Mouse (Mus musculus) megakaryocyte, embryonic 14.5 days (primary cell): ENCODE results near the gene Zfp750. TPM values are rescaled to one million over a fixed set of nuclear protein-coding genes. Genes with fewer than 3 reads are reported as not detected.

Experiments used
- H3K27me3 ChIP-seq: replicated peaks from 2 replicates; pipeline ENCODE3; 2012; ENCODE audit warnings: inconsistent platforms
- H3K36me3 ChIP-seq: replicated peaks from 2 replicates; pipeline ENCODE3; 2012; ENCODE audit warnings: low read length, inconsistent platforms, mixed read lengths
- H3K4me1 ChIP-seq: 2 replicates; pipeline ENCODE4 v1.6.1; 2012; ENCODE audit warnings: inconsistent platforms
- H3K4me3 ChIP-seq: replicated peaks from 2 replicates; pipeline ENCODE3; 2012; ENCODE audit warnings: moderate library complexity, mild to moderate bottlenecking, inconsistent platforms
- H3K9me3 ChIP-seq: 2 replicates; pipeline ENCODE4 v1.6.1; 2012; ENCODE audit warnings: inconsistent platforms
- FLI1 ChIP-seq: IDR thresholded peaks from 2 replicates; pipeline ENCODE4 v1.6.1; 2012; ENCODE audit warnings: low read length, inconsistent platforms, mixed read lengths
- GATA1 ChIP-seq: IDR thresholded peaks from 3 replicates; pipeline ENCODE4 v1.6.1; 2012; ENCODE audit warnings: mixed read lengths, low read length, inconsistent platforms, borderline replicate concordance
- polyA plus RNA-seq: library from polyadenylated mRNA; stranded (reverse); fragments of >175 nt; gene quantifications from 2 replicates; pipeline ENCODE4 v1.2.3, GENCODE M21; 2012; ENCODE audit warnings: low replicate concordance; ENCODE audit not compliant: insufficient read depth

The Zfp750 gene
- polyA plus RNA-seq, 1 experiment, result 0.09 TPM

GRCm38 (mm10) chr11:121543287-121543856, 24.2 kb upstream of the Zfp750 start:
- Histone ChIP-seq H3K9me3 (no peaks in the 10 kb centered on the region), H3K4me3 (no peak overlapping the region), H3K36me3 (peaks cover 53% of the 10 kb centered on the region), H3K4me1 (peaks cover 67% of the 10 kb centered on the region), H3K27me3 (no peaks in the 10 kb centered on the region)
- TF ChIP-seq GATA1 (no peak), FLI1 (no peak)

- Histone ChIP-seq H3K4me3 (no peak overlapping the region), H3K27me3 (no peaks in the 10 kb centered on the region), H3K4me1 (peaks cover 61% of the 10 kb centered on the region), H3K9me3 (no peaks in the 10 kb centered on the region), H3K36me3 (peaks cover 53% of the 10 kb centered on the region)
- no peak for TF ChIP-seq GATA1
- no peak for TF ChIP-seq FLI1
Observed at GRCm38 (mm10) chr11:121542471-121542870, 23.3 kb upstream of the Zfp750 start.

GRCm38 (mm10) chr11:121536528-121536927, 17.4 kb upstream of the Zfp750 start:
- Histone ChIP-seq H3K4me1 (peaks cover 75% of the 10 kb centered on the region), H3K9me3 (no peaks in the 10 kb centered on the region), H3K4me3 (no peak overlapping the region), H3K27me3 (no peaks in the 10 kb centered on the region), H3K36me3 (peaks cover 47% of the 10 kb centered on the region)
- no peak for TF ChIP-seq FLI1
- TF ChIP-seq GATA1, result no peak

- Histone ChIP-seq H3K9me3 (no peaks in the 10 kb centered on the region), H3K4me3 (peak overlapping the region; percentile 64), H3K36me3 (peaks cover 47% of the 10 kb centered on the region), H3K27me3 (no peaks in the 10 kb centered on the region), H3K4me1 (peaks cover 75% of the 10 kb centered on the region)
- no peak for TF ChIP-seq GATA1
- no peak for TF ChIP-seq FLI1
Observed at GRCm38 (mm10) chr11:121529747-121530146, 10.6 kb upstream of the Zfp750 start.

- Histone ChIP-seq H3K27me3 (no peaks in the 10 kb centered on the region), H3K36me3 (peaks cover 26% of the 10 kb centered on the region), H3K9me3 (no peaks in the 10 kb centered on the region), H3K4me1 (peaks cover 72% of the 10 kb centered on the region), H3K4me3 (no peak overlapping the region)
- TF ChIP-seq GATA1 (no peak), FLI1 (no peak)
Observed at GRCm38 (mm10) chr11:121524191-121524590, 5.1 kb upstream of the Zfp750 start.

- Histone ChIP-seq H3K9me3 (no peaks in the 10 kb centered on the region), H3K27me3 (no peaks in the 10 kb centered on the region), H3K4me3 (peak overlapping the region; percentile 0), H3K36me3 (peaks cover 29% of the 10 kb centered on the region), H3K4me1 (peaks cover 72% of the 10 kb centered on the region)
- TF ChIP-seq FLI1 (no peak), GATA1 (no peak)
Observed at GRCm38 (mm10) chr11:121522156-121522762, 3.1 kb upstream of the Zfp750 start.

GRCm38 (mm10) chr11:121520761-121521160, 1.6 kb upstream of the Zfp750 start:
- TF ChIP-seq GATA1 (no peak), FLI1 (no peak)
- Histone ChIP-seq H3K9me3 (no peaks in the 10 kb centered on the region), H3K36me3 (peaks cover 34% of the 10 kb centered on the region), H3K4me1 (peaks cover 85% of the 10 kb centered on the region), H3K27me3 (no peaks in the 10 kb centered on the region), H3K4me3 (peak overlapping the region; percentile 82)

- H3K36me3 ChIP-seq, result peaks cover 41% of the 10 kb centered on the region
- no peaks in the 10 kb centered on the region for H3K27me3 ChIP-seq
- no peak overlapping the region for H3K4me3 ChIP-seq
- TF ChIP-seq GATA1 (no peak), FLI1 (no peak)
- peaks cover 85% of the 10 kb centered on the region for H3K4me1 ChIP-seq
- H3K9me3 ChIP-seq, result no peaks in the 10 kb centered on the region
Observed at GRCm38 (mm10) chr11:121519703-121520102, 570 bp upstream of the Zfp750 start.

- H3K36me3 ChIP-seq, result peaks cover 47% of the 10 kb centered on the region
- peaks cover 90% of the 10 kb centered on the region for H3K4me1 ChIP-seq
- TF ChIP-seq FLI1 (no peak), GATA1 (no peak)
- H3K9me3 ChIP-seq, result no peaks in the 10 kb centered on the region
- no peaks in the 10 kb centered on the region for H3K27me3 ChIP-seq
- H3K4me3 ChIP-seq, result peak overlapping the region; percentile 54
Observed at GRCm38 (mm10) chr11:121517687-121518465, 1.3 kb downstream of the Zfp750 start.

- Histone ChIP-seq H3K9me3 (no peaks in the 10 kb centered on the region), H3K4me1 (peaks cover 90% of the 10 kb centered on the region), H3K27me3 (no peaks in the 10 kb centered on the region), H3K4me3 (no peak overlapping the region), H3K36me3 (peaks cover 53% of the 10 kb centered on the region)
- no peak for TF ChIP-seq GATA1
- no peak for TF ChIP-seq FLI1
Observed at GRCm38 (mm10) chr11:121516906-121517305, 2.2 kb downstream of the Zfp750 start.
